Mouse (Mus musculus) embryonic fibroblast, embryonic 13.5 days (primary cell): ENCODE data around the gene Tsks. TPM values are rescaled to one million over a fixed set of nuclear protein-coding genes. Genes with fewer than 3 reads are reported as not detected.

ENCODE experiments used
- H3K27ac ChIP-seq: 2 replicates; pipeline ENCODE4 v1.5.1; 2012; ENCODE audit warnings: low read length, control low read depth, inconsistent platforms; ENCODE audit not compliant: insufficient read depth
- H3K4me1 ChIP-seq: 2 replicates; pipeline ENCODE4 v1.6.1; 2011; ENCODE audit warnings: low read length; ENCODE audit not compliant: control insufficient read depth, insufficient read depth
- H3K4me3 ChIP-seq: 2 replicates; pipeline ENCODE4 v1.5.1; 2011; ENCODE audit warnings: mild to moderate bottlenecking, control low read depth, low read length; ENCODE audit not compliant: insufficient read depth
- CTCF ChIP-seq: IDR thresholded peaks from 2 replicates; pipeline ENCODE4 v1.5.1; 2011; ENCODE audit warnings: mild to moderate bottlenecking, control low read depth, low read length, moderate library complexity, borderline replicate concordance; ENCODE audit not compliant: insufficient read depth
- POLR2A ChIP-seq: IDR thresholded peaks from 2 replicates; pipeline ENCODE4 v1.6.1; 2011; ENCODE audit warnings: low read depth, mild to moderate bottlenecking, control low read depth, low read length, moderate library complexity
- polyA plus RNA-seq: library from polyadenylated mRNA; stranded (reverse); fragments of >200 nt; gene quantifications from 2 replicates; pipeline ENCODE4 v1.2.4, GENCODE M21; 2011; ENCODE audit warnings: low read depth; ENCODE audit not compliant: missing spikeins, insufficient read length

Gene Tsks
- polyA plus RNA-seq, 1 experiment: not detected

GRCm38 (mm10) chr7:44985595-44986191 is 42.7 kb downstream of the Tsks start:
- TF ChIP-seq CTCF (no peak), POLR2A (no peak)
- Histone ChIP-seq H3K4me3 (peak overlapping the region; percentile 95), H3K27ac (peak overlapping the region; percentile 87), H3K4me1 (no peaks in the 10 kb centered on the region)

GRCm38 (mm10) chr7:44986192-44986878 is 43.3 kb downstream of the Tsks start, which contains the start of gene Prmt1:
TSS of gene Prmt1 (minus strand) at chr7:44986568.
- Histone ChIP-seq H3K4me3 (peak within 1 kb of the TSS; percentile 95), H3K27ac (peak within 1 kb of the TSS; percentile 87), H3K4me1 (no peaks in the 10 kb centered on the region)
- TF ChIP-seq CTCF (no peak), POLR2A (peak; percentile 83)

- Histone ChIP-seq H3K27ac (peak overlapping the region; percentile 85), H3K4me1 (no peaks in the 10 kb centered on the region), H3K4me3 (peak overlapping the region; percentile 79)
- TF ChIP-seq CTCF (no peak), POLR2A (peak; percentile 82)
These were observed 44.1 kb downstream of the Tsks start for GRCm38 (mm10) chr7:44986879-44987718.

- H3K4me3 ChIP-seq: peak overlapping the region; percentile 85
- H3K27ac ChIP-seq: 0 out of 2 replicates have a peak overlapping the region, but pooled peaks have one; percentile 8
- H3K4me1 ChIP-seq: 0 out of 2 replicates have a peak, but pooled peaks cover 3% of the 10 kb centered on the region
- TF ChIP-seq POLR2A: no peak
- no peak for TF ChIP-seq CTCF
These were observed 53.7 kb downstream of the Tsks start for GRCm38 (mm10) chr7:44996672-44997071.

- Histone ChIP-seq H3K27ac (peak within 1 kb of the TSS; percentile 81), H3K4me3 (peak within 1 kb of the TSS; percentile 85), H3K4me1 (peaks cover 3% of the 10 kb centered on the region; the same call in 1 of the 2 replicates)
- TF ChIP-seq POLR2A (peak; percentile 87), CTCF (no peak)
These were observed 54.4 kb downstream of the Tsks start, which contains the start of gene Irf3 for GRCm38 (mm10) chr7:44997231-44997939. TSS of gene Irf3 (plus strand) at chr7:44997648.

- peak overlapping the region; percentile 81 for H3K27ac ChIP-seq
- peaks cover 3% of the 10 kb centered on the region; the same call in 1 of the 2 replicates for H3K4me1 ChIP-seq
- TF ChIP-seq POLR2A (no peak; the same call in 1 of the 2 replicates), CTCF (no peak)
- peak overlapping the region; percentile 81 for H3K4me3 ChIP-seq
These were observed 55.0 kb downstream of the Tsks start for GRCm38 (mm10) chr7:44997940-44998428.

GRCm38 (mm10) chr7:44998501-44998955 is 55.5 kb downstream of the Tsks start, which contains the start of gene Bcl2l12:
TSS of gene Bcl2l12 (minus strand) at chr7:44998712.
- H3K27ac ChIP-seq: peak within 1 kb of the TSS; percentile 81
- peaks cover 3% of the 10 kb centered on the region; the same call in 1 of the 2 replicates for H3K4me1 ChIP-seq
- peak within 1 kb of the TSS; percentile 81 for H3K4me3 ChIP-seq
- TF ChIP-seq POLR2A: peak; percentile 53
- TF ChIP-seq CTCF: no peak

- Histone ChIP-seq H3K4me1 (peaks cover 3% of the 10 kb centered on the region; the same call in 1 of the 2 replicates), H3K4me3 (no peak overlapping the region), H3K27ac (no peak overlapping the region)
- no peak for TF ChIP-seq POLR2A
- TF ChIP-seq CTCF: no peak
These were observed 56.7 kb downstream of the Tsks start for GRCm38 (mm10) chr7:44999753-45000152.

- peaks cover 3% of the 10 kb centered on the region; the same call in 1 of the 2 replicates for H3K4me1 ChIP-seq
- H3K27ac ChIP-seq: no peak overlapping the region
- TF ChIP-seq POLR2A: 0 out of 2 replicates have a peak, but pooled peaks have one; percentile 6
- TF ChIP-seq CTCF: no peak
- H3K4me3 ChIP-seq: no peak overlapping the region
These were observed 57.6 kb downstream of the Tsks start for GRCm38 (mm10) chr7:45000539-45001114.
